Mouse (Mus musculus) megakaryocyte-erythroid progenitor cell, adult 5-6 weeks (primary cell): ENCODE results near the gene Tmem269. TPM values are rescaled to one million over a fixed set of nuclear protein-coding genes. Genes with fewer than 3 reads are reported as not detected.

Experiments used
- ATAC-seq: replicated peaks from 2 replicates; pipeline ENCODE4 v1.8.0; 2016; ENCODE audit warnings: mild to moderate bottlenecking, inconsistent platforms; ENCODE audit not compliant: severe bottlenecking, poor library complexity, low FRiP score, low TSS enrichment
- total RNA-seq, 2 experiments: library from RNA; stranded (forward) in 1 of 2; stranded (reverse) in 1 of 2; fragments of 200-1000, 215-1000 nt in 1 of 2; fragments of >200 nt in 1 of 2; fragmentation: Nextera tagmentation in 1 of 2; gene quantifications; 2 replicates each; pipeline ENCODE4 v1.2.3; 2014 to 2017

The Tmem269 gene
- total RNA-seq, 2 experiments from 2014 or later: not detected

- peak; percentile 78 for ATAC-seq
Observed at GRCm38 (mm10) chr4:119239181-119239682, 21.2 kb upstream of the Tmem269 start.

- no peak for ATAC-seq
Observed at GRCm38 (mm10) chr4:119238661-119239060, 20.6 kb upstream of the Tmem269 start.

DNA sequence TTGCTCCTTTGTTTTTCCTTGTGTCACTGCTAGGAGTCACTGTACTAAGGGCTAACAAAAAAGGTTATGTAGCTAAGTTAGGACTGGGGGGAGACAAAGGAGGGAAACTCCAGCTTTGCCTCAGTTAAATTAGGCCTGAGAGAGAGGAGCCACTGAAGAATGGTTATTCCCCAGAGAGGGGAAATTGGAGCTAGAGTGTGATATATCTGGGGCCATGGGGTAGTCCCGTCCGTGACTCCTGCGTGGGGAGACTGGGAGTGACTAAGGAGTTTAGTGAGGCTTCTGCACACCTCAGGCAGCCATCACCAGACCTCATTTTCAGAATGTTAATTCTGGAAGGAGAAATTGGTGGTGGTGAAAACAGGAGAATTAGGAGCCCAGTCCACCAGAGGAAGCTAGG is 16.3 kb upstream of the Tmem269 start:
- ATAC-seq: no peak

DNA sequence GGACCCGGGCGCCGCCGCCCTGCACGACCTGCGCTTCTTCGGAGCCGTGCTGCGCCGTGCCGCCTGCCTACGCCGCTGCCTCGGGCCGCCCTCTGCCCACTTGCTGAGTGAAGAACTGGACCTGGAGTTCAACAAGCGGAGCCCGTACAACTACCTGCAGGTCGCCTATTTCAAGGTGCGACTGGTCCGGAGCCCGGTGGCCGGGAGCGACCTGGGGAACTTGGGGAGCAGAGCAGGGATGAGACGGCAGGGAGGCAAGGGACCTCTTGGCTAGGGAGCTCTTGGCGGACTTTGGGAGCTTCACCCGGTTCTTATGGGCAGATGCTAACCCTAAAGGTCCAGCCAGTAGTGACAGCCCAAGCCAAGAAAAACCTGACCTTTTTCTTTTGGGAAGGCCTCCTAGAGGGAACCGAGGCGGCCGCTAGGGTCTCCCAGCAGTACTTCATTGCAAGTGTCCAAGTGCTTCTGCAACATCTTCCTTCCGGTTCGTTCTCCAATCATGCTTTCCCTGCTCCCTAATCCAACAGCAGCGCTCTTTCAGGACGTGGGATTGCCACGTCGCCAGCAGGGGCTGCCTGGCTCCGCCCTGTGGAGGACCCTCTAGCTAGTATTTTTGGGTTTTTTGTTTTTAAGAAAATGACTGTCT is 15.4 kb upstream of the Tmem269 start:
- peak; percentile 12 for ATAC-seq

DNA sequence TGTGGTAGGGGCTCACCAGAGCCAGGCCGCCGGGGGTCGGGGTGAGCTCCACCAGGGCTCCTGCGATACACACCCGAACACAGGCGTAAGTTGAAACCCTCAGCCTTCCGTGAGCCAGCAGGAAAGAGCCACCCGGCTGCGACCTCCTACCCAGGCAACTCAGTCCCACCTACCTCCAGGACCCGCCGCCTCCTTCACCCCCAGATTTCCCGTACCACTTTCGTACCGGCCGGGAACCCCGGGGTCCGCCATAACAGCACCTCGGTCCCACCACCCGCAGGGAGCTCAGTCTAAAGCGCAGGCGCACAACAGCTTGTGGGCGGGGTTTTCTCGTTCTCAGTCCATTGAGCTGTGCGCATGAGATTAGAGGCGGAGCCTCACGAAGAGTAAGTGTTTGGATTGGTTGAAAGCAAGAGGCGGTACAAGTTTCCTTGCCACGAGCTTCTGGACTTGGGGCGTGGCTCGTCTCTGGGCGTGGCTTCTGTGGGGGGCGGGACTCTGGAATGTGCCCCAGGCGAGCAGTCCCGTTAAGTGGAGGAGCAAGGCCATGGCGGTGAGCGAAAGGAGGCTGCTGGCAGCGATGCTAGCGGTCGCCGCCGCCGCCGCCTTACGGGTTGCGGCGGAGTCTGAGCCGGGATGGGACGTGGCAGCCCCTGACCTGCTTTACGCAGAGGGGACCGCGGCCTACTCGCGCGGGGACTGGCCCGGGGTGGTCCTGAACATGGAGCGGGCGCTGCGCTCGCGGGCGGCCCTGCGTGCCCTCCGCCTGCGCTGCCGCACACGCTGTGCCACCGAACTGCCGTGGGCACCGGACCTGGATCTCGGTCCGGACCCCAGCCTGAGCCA is 14.6 kb upstream of the Tmem269 start, which contains the start of the genes AU022252 and P3h1:
AU022252 (minus strand) TSS at position 303 of the 846 bp plus-strand sequence.
P3h1 (plus strand) TSS at position 506 of the 846 bp plus-strand sequence.
- ATAC-seq: peak; percentile 96

GRCm38 (mm10) chr4:119226751-119227150 is 8.7 kb upstream of the Tmem269 start:
- ATAC-seq: no peak

DNA sequence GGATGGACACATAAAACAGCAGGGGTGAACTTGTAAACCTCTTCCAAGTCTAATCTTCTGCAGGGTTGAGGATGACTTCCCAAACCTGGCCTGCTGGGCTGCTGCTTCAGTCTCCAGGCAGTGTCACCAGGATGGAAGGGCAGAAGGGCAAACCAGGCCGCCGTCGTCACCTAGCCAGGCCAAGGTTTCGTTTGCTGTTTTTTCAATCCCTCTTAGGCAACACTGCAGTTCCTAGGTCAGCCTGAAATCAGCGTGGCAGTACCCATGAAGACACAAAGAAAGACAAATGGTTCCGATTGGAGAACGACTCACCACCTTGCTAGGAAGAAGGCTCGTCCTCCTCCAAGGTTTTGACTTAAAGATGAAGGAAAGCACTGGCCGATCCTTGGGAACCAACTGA is 7.7 kb upstream of the Tmem269 start:
- ATAC-seq: no peak

- no peak for ATAC-seq
Observed at GRCm38 (mm10) chr4:119224534-119224933, 6.5 kb upstream of the Tmem269 start.

GRCm38 (mm10) chr4:119223696-119224095 is 5.7 kb upstream of the Tmem269 start:
- ATAC-seq: peak; percentile 87

GRCm38 (mm10) chr4:119216667-119217066 is 1.4 kb downstream of the Tmem269 start:
- ATAC-seq: no peak

DNA sequence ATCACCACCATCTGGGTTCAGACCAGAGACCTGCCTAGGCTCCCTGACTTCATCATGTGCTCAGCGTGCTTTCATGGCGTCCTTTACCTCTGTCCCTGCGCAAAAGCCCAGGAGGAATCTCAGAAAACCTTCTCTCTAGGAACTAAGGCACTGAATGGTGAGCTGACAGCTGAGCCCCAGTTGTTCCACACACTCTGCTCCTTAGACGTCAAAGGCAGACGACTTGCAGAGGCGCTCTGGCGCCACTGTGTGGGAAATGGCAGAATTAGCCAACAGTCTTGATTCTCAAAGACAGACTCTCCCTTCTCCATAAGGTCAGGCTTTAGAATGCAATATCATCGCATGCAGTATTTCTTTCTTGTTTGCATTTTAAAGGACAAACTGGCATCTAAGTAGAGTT is 13.3 kb downstream of the Tmem269 start:
- peak; percentile 87 for ATAC-seq

- 0 out of 2 replicates have a peak, but pooled peaks have one; percentile 27 for ATAC-seq
Observed at GRCm38 (mm10) chr4:119198105-119198504, 19.9 kb downstream of the Tmem269 start.

DNA sequence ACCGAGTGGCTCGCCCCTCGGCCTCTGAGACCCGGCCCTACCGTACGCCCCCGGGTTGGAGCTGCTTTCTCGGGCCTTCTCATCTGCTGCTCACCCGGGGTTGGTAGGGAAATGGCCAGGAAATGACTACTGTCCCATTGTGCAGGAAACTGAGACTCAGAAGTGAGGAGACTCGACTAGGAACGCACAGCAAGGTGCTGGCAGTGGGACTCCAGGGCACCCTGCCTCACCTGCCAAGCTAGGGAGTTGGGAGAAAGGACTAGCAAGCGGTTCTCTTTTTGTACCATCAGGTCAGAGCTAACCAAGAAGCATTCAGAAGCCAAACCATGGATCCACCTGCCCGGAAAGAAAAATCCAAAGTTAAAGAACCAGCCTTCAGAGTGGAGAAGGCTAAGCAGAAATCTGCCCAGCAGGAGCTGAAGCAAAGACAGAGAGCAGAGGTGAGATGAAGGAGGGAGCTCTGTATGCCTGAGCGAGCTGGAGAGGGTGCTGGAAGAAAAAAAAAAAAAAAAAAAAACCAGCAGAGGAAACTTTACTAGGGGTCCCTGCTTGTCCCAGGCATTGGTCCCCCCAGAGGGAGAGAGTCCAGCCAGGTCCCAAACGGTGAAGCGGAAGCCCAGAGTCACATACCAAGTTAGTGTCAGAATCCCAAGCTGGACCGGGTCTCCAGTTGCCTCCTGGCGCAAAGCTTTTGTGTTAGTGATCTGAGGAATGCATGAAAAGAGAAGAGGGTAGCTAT is 22.3 kb downstream of the Tmem269 start:
- no peak for ATAC-seq

- peak; percentile 48 for ATAC-seq
Observed at GRCm38 (mm10) chr4:119194909-119195581, 23.0 kb downstream of the Tmem269 start, which contains the start of gene Svbp. TSS of gene Svbp (plus strand) at chr4:119195306.

DNA sequence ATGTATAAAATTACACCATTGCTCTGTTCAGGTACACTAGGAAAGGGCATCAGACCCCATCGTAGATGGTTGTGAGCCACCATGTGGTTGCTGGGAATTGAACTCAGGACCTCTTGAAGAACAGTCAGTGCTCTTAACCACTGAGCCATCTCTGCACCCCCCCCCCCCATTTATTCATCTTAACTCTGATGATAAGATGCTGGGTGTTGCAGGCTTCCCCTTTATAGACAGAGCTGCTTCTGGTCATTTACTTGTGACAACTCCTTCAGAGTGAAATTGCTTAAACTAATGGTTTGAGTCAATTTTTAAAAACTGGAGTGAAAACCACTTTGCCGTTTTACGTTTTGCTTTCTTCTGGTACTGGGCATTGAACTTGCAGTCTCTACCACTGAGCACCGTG is 25.3 kb downstream of the Tmem269 start:
- no peak for ATAC-seq

- ATAC-seq: no peak
Observed at GRCm38 (mm10) chr4:119191273-119191672, 26.7 kb downstream of the Tmem269 start.

DNA sequence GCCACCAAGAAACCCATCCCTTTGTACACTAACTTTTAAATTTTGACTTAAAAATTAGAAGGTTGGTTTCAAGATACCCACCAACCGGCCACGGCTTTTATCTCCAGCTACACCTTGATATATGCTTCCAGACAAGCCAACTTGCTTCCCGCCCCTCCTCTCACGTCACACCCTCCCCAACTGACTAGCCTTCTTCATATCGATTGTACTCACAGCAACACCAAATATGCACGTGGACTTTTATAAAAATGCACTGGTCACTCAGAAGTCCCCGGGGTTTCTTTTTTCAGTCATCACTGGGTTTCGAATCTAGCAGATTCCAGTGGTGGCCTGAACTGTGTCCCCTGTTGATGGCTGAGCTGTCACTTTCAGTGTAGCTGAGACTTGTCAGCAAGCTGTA is 27.4 kb downstream of the Tmem269 start:
- ATAC-seq: peak; percentile 68

DNA sequence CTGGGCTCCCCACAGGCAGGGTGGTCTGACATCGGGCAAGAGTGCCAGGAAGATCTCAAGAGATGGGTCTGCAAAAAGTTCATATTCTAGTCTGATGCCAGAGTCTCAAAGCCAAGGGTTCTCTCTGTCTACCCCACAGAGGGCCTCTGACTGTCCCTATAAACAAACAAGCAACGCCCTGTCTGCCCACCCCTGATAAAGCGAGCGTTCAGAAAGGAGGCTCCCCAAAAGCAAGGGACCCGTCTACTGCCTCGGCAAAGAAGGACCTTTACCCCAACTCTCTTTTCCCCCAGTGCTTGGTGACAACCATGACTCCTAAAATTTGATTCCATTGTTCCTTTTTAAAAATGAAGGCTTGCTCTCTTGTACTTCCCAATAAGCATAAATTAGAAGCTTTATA is 28.2 kb downstream of the Tmem269 start, which contains the start of gene Ermap:
Ermap (minus strand) TSS at position 148 of the 400 bp plus-strand sequence.
- peak; percentile 77 for ATAC-seq

DNA sequence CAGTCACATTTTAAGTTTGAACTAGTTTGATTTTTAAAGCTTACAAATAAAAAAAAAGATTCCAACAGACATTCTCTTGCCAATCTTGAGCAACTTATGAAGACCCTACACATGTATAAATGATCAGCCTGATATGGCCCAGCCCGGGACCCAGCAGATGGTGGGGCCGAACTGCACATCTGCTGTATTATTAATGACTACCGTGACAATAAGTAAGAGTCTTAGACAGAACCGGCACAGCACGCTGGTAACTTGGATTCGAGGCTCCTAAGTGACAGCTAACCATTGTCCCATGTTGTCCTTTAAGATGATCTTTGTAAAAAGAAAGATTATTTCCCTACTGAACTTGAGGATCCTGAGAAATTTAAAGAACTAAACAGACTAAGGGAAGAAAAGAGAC is 28.6 kb downstream of the Tmem269 start:
- no peak for ATAC-seq
